In the genomic region with DNA sequence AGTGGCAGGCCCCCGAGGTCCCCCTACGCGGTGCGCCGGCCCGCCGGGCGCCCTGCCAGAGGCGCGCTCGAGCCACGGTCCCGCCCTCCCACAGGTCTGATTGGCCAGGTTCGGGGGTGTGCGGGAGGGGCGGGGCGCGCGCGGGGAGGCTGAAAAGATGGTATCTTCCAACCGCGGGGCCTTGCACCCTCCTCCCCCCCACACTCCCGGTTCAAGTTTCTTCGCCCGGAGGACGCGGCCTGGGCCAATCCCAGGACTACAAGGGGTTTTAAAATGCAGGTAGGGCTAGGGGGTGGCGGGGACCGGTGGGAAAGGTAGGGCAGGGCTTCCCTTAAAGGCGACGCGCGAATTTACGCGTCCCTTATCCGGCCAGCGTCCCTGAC, we compare ENCODE assay signal across 8 mouse cellular contexts. TPM values are rescaled to one million over a fixed set of nuclear protein-coding genes. Genes with fewer than 3 reads are reported as not detected.
A peak's percentile ranks its signal among the peaks of the same experiment; 100 is the strongest.
DNase-seq lines count a peak whose midpoint lies in the region; ATAC-seq and TF ChIP-seq lines count a peak whose summit lies in the region.

No protein-coding gene starts in this region.

- no peaks in the 10 kb centered on the region; the same call in none of the 2 replicates for H3K36me3 ChIP-seq in ES-Bruce4 (ENCODE audit: control insufficient read depth, insufficient read depth, low read length, poor library complexity, severe bottlenecking)
- no peaks in the 10 kb centered on the region for H3K36me3 ChIP-seq in forebrain, embryonic 13.5 days (ENCODE audit: poor library complexity, severe bottlenecking)
- no peaks in the 10 kb centered on the region for H3K36me3 ChIP-seq in heart, postnatal 0 days (replicated peaks; ENCODE audit: control insufficient read depth, insufficient read depth, low read length)
- no peaks in the 10 kb centered on the region for H3K36me3 ChIP-seq in liver, embryonic 14.5 days (replicated peaks; ENCODE audit: control insufficient read depth, insufficient read depth, low read depth)
- no peaks in the 10 kb centered on the region for H3K36me3 ChIP-seq in stomach, embryonic 15.5 days

- TF ChIP-seq POLR2A in ES-Bruce4 (IDR thresholded peaks at IDR 0.05; ENCODE audit: insufficient read depth, low read length), result peak; percentile 53

- WGBS in forebrain, embryonic 13.5 days, result under 1% methylated on average over 36 of the region's 37 CpGs
- WGBS in heart, postnatal 0 days, result under 1% methylated on average over 36 of the region's 37 CpGs
- 0% methylated on average over 36 of the region's 37 CpGs for WGBS in liver, embryonic 14.5 days (ENCODE audit: insufficient replicate concordance)
- under 1% methylated on average over 36 of the region's 37 CpGs for WGBS in stomach, embryonic 15.5 days

- DNase-seq in c-Kit-positive CD71-positive TER-119-negative erythroid progenitor cells, embryonic 14.5 days (ENCODE audit: low read depth), result peak; percentile 85
- peak; percentile 95 for DNase-seq in heart, postnatal 0 days (ENCODE audit: low spot score)
- DNase-seq in kidney, postnatal 36 days, result peak; percentile 97 to 98
- peak; percentile 80 to 83 (median 82) for DNase-seq in liver, embryonic 14.5 days (ENCODE audit: low read depth in 3 of 3, low spot score in 3 of 3)
- peak; percentile 99 for DNase-seq in neural tube, embryonic 10.5 days (ENCODE audit: extremely low spot score, low spot score)

- peaks cover 7% of the 10 kb centered on the region for H3K4me1 ChIP-seq in ES-Bruce4 (ENCODE audit: control insufficient read depth, insufficient read depth, low read length)
- peaks cover 69% of the 10 kb centered on the region for H3K4me1 ChIP-seq in forebrain, embryonic 13.5 days
- peaks cover 48% of the 10 kb centered on the region for H3K4me1 ChIP-seq in heart, postnatal 0 days (ENCODE audit: control insufficient read depth, insufficient read depth)
- peaks cover 0 to 20% of the 10 kb centered on the region in 2 experiments; a peak in 2 of 4 replicates for H3K4me1 ChIP-seq in liver, embryonic 14.5 days (replicated peaks; ENCODE audit: control insufficient read depth in 2 of 2, insufficient read depth in 2 of 2, low read length in 1 of 2)
- peaks cover 61% of the 10 kb centered on the region for H3K4me1 ChIP-seq in stomach, embryonic 15.5 days

- H3K4me3 ChIP-seq in ES-Bruce4 (ENCODE audit: low read depth, low read length), result peak overlapping the region; percentile 88
- H3K4me3 ChIP-seq in forebrain, embryonic 13.5 days, result peak overlapping the region; percentile 81
- H3K4me3 ChIP-seq in heart, postnatal 0 days (ENCODE audit: low read depth, low read length), result peak overlapping the region; percentile 59
- H3K4me3 ChIP-seq in liver, embryonic 14.5 days (ENCODE audit: insufficient read depth in 1 of 2, low read depth in 2 of 2, low read length in 2 of 2), result peak overlapping the region; percentile 64 to 71
- H3K4me3 ChIP-seq in stomach, embryonic 15.5 days (replicated peaks), result peak overlapping the region; percentile 61

- ATAC-seq in forebrain, embryonic 13.5 days, result peak; percentile 91
- peak; percentile 97 for ATAC-seq in heart, postnatal 0 days (ENCODE audit: insufficient read depth, low read depth)
- ATAC-seq in liver, embryonic 14.5 days (ENCODE audit: insufficient read depth), result peak; percentile 98
- ATAC-seq in stomach, embryonic 15.5 days (ENCODE audit: insufficient read depth, low FRiP score, low read depth), result peak; percentile 94

- TF ChIP-seq CTCF in ES-Bruce4 (IDR thresholded peaks at IDR 0.05; ENCODE audit: low read depth, low read length), result no peak
- TF ChIP-seq CTCF in heart, postnatal 0 days (IDR thresholded peaks at IDR 0.05; ENCODE audit: low read depth), result no peak
- no peak for TF ChIP-seq CTCF in liver, embryonic 14.5 days (IDR thresholded peaks at IDR 0.05; ENCODE audit: low read depth)

- H3K27me3 ChIP-seq in ES-Bruce4 (ENCODE audit: control insufficient read depth, insufficient read depth, low read length, poor library complexity, severe bottlenecking), result no peaks in the 10 kb centered on the region
- no peaks in the 10 kb centered on the region for H3K27me3 ChIP-seq in forebrain, embryonic 13.5 days
- H3K27me3 ChIP-seq in heart, postnatal 0 days (ENCODE audit: control insufficient read depth, insufficient read depth, low read length), result peaks cover 3% of the 10 kb centered on the region; the same call in 1 of the 2 replicates
- H3K27me3 ChIP-seq in liver, embryonic 14.5 days (ENCODE audit: control insufficient read depth, insufficient read depth, low read length), result peaks cover 48% of the 10 kb centered on the region
- H3K27me3 ChIP-seq in stomach, embryonic 15.5 days (replicated peaks), result no peaks in the 10 kb centered on the region

- H3K9me3 ChIP-seq in ES-Bruce4 (replicated peaks; ENCODE audit: control insufficient read depth, insufficient read depth, low read length, poor library complexity, severe bottlenecking), result no peaks in the 10 kb centered on the region
- H3K9me3 ChIP-seq in forebrain, embryonic 13.5 days (replicated peaks), result no peaks in the 10 kb centered on the region
- no peaks in the 10 kb centered on the region for H3K9me3 ChIP-seq in heart, postnatal 0 days (replicated peaks; ENCODE audit: control insufficient read depth, low read length)
- no peaks in the 10 kb centered on the region for H3K9me3 ChIP-seq in liver, embryonic 14.5 days (ENCODE audit: control insufficient read depth, low read length)
- H3K9me3 ChIP-seq in stomach, embryonic 15.5 days, result no peaks in the 10 kb centered on the region

- peak overlapping the region; percentile 96 for H3K4me2 ChIP-seq in forebrain, embryonic 13.5 days
- H3K4me2 ChIP-seq in heart, postnatal 0 days (ENCODE audit: low read depth, low read length), result peak overlapping the region; percentile 99
- H3K4me2 ChIP-seq in liver, embryonic 14.5 days (ENCODE audit: low read depth), result peak overlapping the region; percentile 88
- H3K4me2 ChIP-seq in stomach, embryonic 15.5 days, result peak overlapping the region; percentile 92

- peak overlapping the region; percentile 77 for H3K9ac ChIP-seq in ES-Bruce4 (ENCODE audit: low read depth, poor library complexity, severe bottlenecking)
- H3K9ac ChIP-seq in forebrain, embryonic 13.5 days, result peak overlapping the region; percentile 74
- peak overlapping the region; percentile 41 for H3K9ac ChIP-seq in heart, postnatal 0 days (replicated peaks; ENCODE audit: low read depth, low read length)
- H3K9ac ChIP-seq in liver, embryonic 14.5 days (replicated peaks), result peak overlapping the region; percentile 46; the same call in 1 of the 2 replicates
- no peak overlapping the region for H3K9ac ChIP-seq in stomach, embryonic 15.5 days

- TF ChIP-seq EP300 in ES-Bruce4 (IDR thresholded peaks at IDR 0.05; ENCODE audit: insufficient read depth, low read depth, low read length), result 0 out of 2 replicates have a peak, but pooled peaks have one; percentile 36
- no peak; the same call in 1 of the 2 replicates for TF ChIP-seq EP300 in heart, postnatal 0 days (IDR thresholded peaks at IDR 0.05; ENCODE audit: low read depth)
- TF ChIP-seq EP300 in liver, embryonic 14.5 days (IDR thresholded peaks at IDR 0.05; ENCODE audit: low read depth), result no peak

- no peak overlapping the region for H3K27ac ChIP-seq in ES-Bruce4 (ENCODE audit: insufficient read depth, low read length)
- peak overlapping the region; percentile 88 for H3K27ac ChIP-seq in forebrain, embryonic 13.5 days
- H3K27ac ChIP-seq in heart, postnatal 0 days (ENCODE audit: low read depth), result peak overlapping the region; percentile 54
- H3K27ac ChIP-seq in liver, embryonic 14.5 days, result no peak overlapping the region
- H3K27ac ChIP-seq in stomach, embryonic 15.5 days, result peak overlapping the region; percentile 77

RNA-seq across cellular contexts. Expression of gene Ccdc85c, which starts 0.3 kb away (rescaled TPM):
- polyA plus RNA-seq in ES-Bruce4 (2011; ENCODE audit: insufficient read depth, insufficient read length, low read depth, missing spikeins), result 21.0 and 22.0 TPM in 2 replicates
- polyA plus RNA-seq in forebrain, embryonic 13.5 days (2015; fragmentation: Nextera tagmentation; extraction: Ambion mirVana), result 16.2 and 17.4 TPM in 2 replicates
- 44.7 and 56.2 TPM in 2 replicates for total RNA-seq in heart, postnatal 0 days (2014; rRNA removed; ENCODE audit: low replicate concordance)
- 6.9 and 7.8 TPM in 2 replicates for polyA plus RNA-seq in heart, postnatal 0 days (2015; fragmentation: Nextera tagmentation; extraction: Ambion mirVana)
- polyA plus RNA-seq in liver, embryonic 14.5 days (2012; rRNA removed), result 1.8 TPM in 2 replicates
- 1.8 TPM in 2 replicates for polyA plus RNA-seq in liver, embryonic 14.5 days (2014; fragmentation: Nextera tagmentation; extraction: Ambion mirVana)
- 7.3 and 7.9 TPM in 2 replicates for polyA plus RNA-seq in stomach, embryonic 15.5 days (2015; fragmentation: Nextera tagmentation; extraction: Ambion mirVana)

RNA-seq across cellular contexts. Expression of gene Hhipl1, which starts 30.6 kb away (rescaled TPM):
- polyA plus RNA-seq in ES-Bruce4 (2011; ENCODE audit: insufficient read depth, insufficient read length, low read depth, missing spikeins), result 0.82 and 1.1 TPM in 2 replicates
- polyA plus RNA-seq in forebrain, embryonic 13.5 days (2015; fragmentation: Nextera tagmentation; extraction: Ambion mirVana), result 2.5 and 2.7 TPM in 2 replicates
- 0.70 and 5.0 TPM in 2 replicates for total RNA-seq in heart, postnatal 0 days (2014; rRNA removed; ENCODE audit: low replicate concordance)
- 0.58 and 0.61 TPM in 2 replicates for polyA plus RNA-seq in heart, postnatal 0 days (2015; fragmentation: Nextera tagmentation; extraction: Ambion mirVana)
- polyA plus RNA-seq in liver, embryonic 14.5 days (2012; rRNA removed), result 0.02 and 0.03 TPM in 2 replicates
- not detected in 2 replicates for polyA plus RNA-seq in liver, embryonic 14.5 days (2014; fragmentation: Nextera tagmentation; extraction: Ambion mirVana)
- polyA plus RNA-seq in stomach, embryonic 15.5 days (2015; fragmentation: Nextera tagmentation; extraction: Ambion mirVana), result 0.87 and 0.88 TPM in 2 replicates

RNA-seq across cellular contexts. Expression of gene Cyp46a1, which starts 58.7 kb away (rescaled TPM):
- polyA plus RNA-seq in ES-Bruce4 (2011; ENCODE audit: insufficient read depth, insufficient read length, low read depth, missing spikeins), result 1.0 and 1.6 TPM in 2 replicates
- polyA plus RNA-seq in forebrain, embryonic 13.5 days (2015; fragmentation: Nextera tagmentation; extraction: Ambion mirVana), result 23.1 and 26.3 TPM in 2 replicates
- 1.0 and 3.6 TPM in 2 replicates for total RNA-seq in heart, postnatal 0 days (2014; rRNA removed; ENCODE audit: low replicate concordance)
- 3.0 and 3.1 TPM in 2 replicates for polyA plus RNA-seq in heart, postnatal 0 days (2015; fragmentation: Nextera tagmentation; extraction: Ambion mirVana)
- 0.48 and 0.52 TPM in 2 replicates for polyA plus RNA-seq in liver, embryonic 14.5 days (2012; rRNA removed)
- 0.11 and 0.13 TPM in 2 replicates for polyA plus RNA-seq in liver, embryonic 14.5 days (2014; fragmentation: Nextera tagmentation; extraction: Ambion mirVana)
- polyA plus RNA-seq in stomach, embryonic 15.5 days (2015; fragmentation: Nextera tagmentation; extraction: Ambion mirVana), result 7.4 and 8.4 TPM in 2 replicates

Comparison
In these comparisons a context has a peak if more than half of its experiments do, and no peak if none do; other contexts are left out.
1. H3K27ac ChIP-seq: peak in forebrain, embryonic 13.5 days (single experiment), heart, postnatal 0 days (single experiment) and stomach, embryonic 15.5 days (single experiment); none in ES-Bruce4 (single experiment) and liver, embryonic 14.5 days (single experiment).
2. Peak in every context shown above with its lines, with median percentiles within 50 percentile points of each other: H3K4me3 ChIP-seq, DNase-seq, ATAC-seq and H3K4me2 ChIP-seq.